Comparison of ENCODE assay signal across 14 mouse cellular contexts in genomic region chr19:30931469-30932192, GRCm38 (mm10).
DNase-seq lines count a peak whose midpoint lies in the region.
"Had no signal": no experiment of that assay in that cellular context is flagged by ENCODE, and none has a peak within 500 bp of the region (broad histone marks: within the 10 kb centered on the region; RNA-seq: fewer than 3 reads in every experiment).

No protein-coding gene starts in this region.

- peak; percentile 8 to 19 for DNase-seq in frontal cortex, adult 2 months (ENCODE audit: extremely low spot score in 1 of 2, low spot score in 1 of 2)
- no peak for DNase-seq in frontal cortex, postnatal 10 days (ENCODE audit: low spot score in 2 of 2)
- peak; percentile 32 for DNase-seq in right cerebral cortex, adult 18-20 months
- DNase-seq in right cerebral cortex, postnatal 14 days = no peak
- no peak for DNase-seq in lung, postnatal 25 days (ENCODE audit: low spot score)
- DNase-seq: adrenal gland, adult 2 months; adrenal gland, postnatal 10 days; adrenal gland, postnatal 25 days; cerebellum, adult 11-12 months; cerebellum, adult 2 months; cerebellum, adult 9-10 months; cerebellum, postnatal 10 days; cerebellum, postnatal 25 days; forebrain, postnatal 0 days had no signal

Comparison
In these comparisons a context has a peak if more than half of its experiments do, and no peak if none do; other contexts are left out.
1. DNase-seq: peak in frontal cortex, adult 2 months (2 of 2) and right cerebral cortex, adult 18-20 months (single experiment); none in frontal cortex, postnatal 10 days (0 of 2), right cerebral cortex, postnatal 14 days (single experiment) and lung, postnatal 25 days (single experiment).